Mouse (Mus musculus) gastrocnemius, postnatal 4 days (tissue): Measurements from ENCODE around the gene Gm9903. TPM values are rescaled to one million over a fixed set of nuclear protein-coding genes. Genes with fewer than 3 reads are reported as not detected.
A peak's percentile ranks its signal among the peaks of the same experiment; 100 is the strongest.

Experiments used
- DNase-seq, 2 experiments: peaks; one replicate each; pipeline ENCODE4 v3.0.0; 2021 to 2022; ENCODE audit warnings: low spot score in 2 of 2, mixed read lengths in 2 of 2
- total RNA-seq, 2 experiments: library from RNA; stranded (reverse); gene quantifications; 2 replicates each; pipeline ENCODE4 v1.2.3; 2021

Gm9903 gene
- total RNA-seq, 2 experiments from 2014 or later, result 1.8 to 1.9 TPM

GRCm38 (mm10) chr5:33640652-33641051 lies 10.9 kb downstream of the Gm9903 start:
- DNase-seq, result no peak

- DNase-seq, result no peak
Measured at GRCm38 (mm10) chr5:33651017-33651416, 21.3 kb downstream of the Gm9903 start.

- no peak for DNase-seq
Measured at GRCm38 (mm10) chr5:33651541-33651920, 21.8 kb downstream of the Gm9903 start.

- peak; percentile 93 to 96 for DNase-seq
Measured at GRCm38 (mm10) chr5:33651921-33652782, 22.4 kb downstream of the Gm9903 start, which contains the start of gene Slbp. Gene Slbp (minus strand): TSS chr5:33652574.

- DNase-seq, result no peak
Measured at GRCm38 (mm10) chr5:33652783-33653173, 23.1 kb downstream of the Gm9903 start.

GRCm38 (mm10) chr5:33654424-33654823 lies 24.7 kb downstream of the Gm9903 start:
- no peak for DNase-seq

- DNase-seq, result no peak
Measured at GRCm38 (mm10) chr5:33655251-33655840, 25.6 kb downstream of the Gm9903 start.

GRCm38 (mm10) chr5:33656739-33657138 lies 27.0 kb downstream of the Gm9903 start:
- no peak for DNase-seq

- peak; percentile 40 to 70 for DNase-seq
Measured at GRCm38 (mm10) chr5:33657251-33657786, 27.6 kb downstream of the Gm9903 start.

- peak; percentile 89 to 96 for DNase-seq
Measured at GRCm38 (mm10) chr5:33657787-33658663, 28.3 kb downstream of the Gm9903 start, which contains the start of the genes Tacc3 and Tmem129. Gene Tacc3 (plus strand): TSS chr5:33658128. Gene Tmem129 (minus strand): TSS chr5:33658416.

GRCm38 (mm10) chr5:33658664-33659050 lies 28.9 kb downstream of the Gm9903 start:
- no peak for DNase-seq

GRCm38 (mm10) chr5:33668223-33668622 lies 38.5 kb downstream of the Gm9903 start:
- DNase-seq, result no peak

- DNase-seq, result no peak
Measured at GRCm38 (mm10) chr5:33671659-33672058, 41.9 kb downstream of the Gm9903 start.

GRCm38 (mm10) chr5:33674439-33674838 lies 44.7 kb downstream of the Gm9903 start:
- DNase-seq, result peak in 1 of 2 experiments; percentile 41

GRCm38 (mm10) chr5:33675964-33676363 lies 46.2 kb downstream of the Gm9903 start:
- DNase-seq, result peak in 1 of 2 experiments; percentile 53

- no peak for DNase-seq
Measured at GRCm38 (mm10) chr5:33678244-33678643, 48.5 kb downstream of the Gm9903 start.

- no peak for DNase-seq
Measured at GRCm38 (mm10) chr5:33681044-33681443, 51.3 kb downstream of the Gm9903 start.
